Mouse (Mus musculus): ENCODE results near the gene Kcnc1. TPM values are rescaled to one million over a fixed set of nuclear protein-coding genes. Genes with fewer than 3 reads are reported as not detected.
A peak's percentile ranks its signal among the peaks of the same experiment; 100 is the strongest.

Gene Kcnc1
- total and polyA plus RNA-seq, 3 experiments = 0.08 to 0.14 TPM; not detected in 1

DNA sequence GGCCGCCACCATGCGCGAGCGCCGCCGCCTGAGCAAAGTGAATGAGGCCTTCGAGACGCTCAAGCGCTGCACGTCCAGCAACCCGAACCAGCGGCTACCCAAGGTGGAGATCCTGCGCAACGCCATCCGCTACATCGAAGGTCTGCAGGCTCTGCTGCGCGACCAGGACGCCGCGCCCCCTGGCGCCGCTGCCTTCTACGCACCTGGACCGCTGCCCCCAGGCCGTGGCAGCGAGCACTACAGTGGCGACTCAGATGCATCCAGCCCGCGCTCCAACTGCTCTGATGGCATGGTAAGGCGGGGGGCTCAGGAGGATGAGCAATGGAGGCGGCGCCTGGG is 19.3 kb upstream of the Kcnc1 start:
- in situ Hi-C loops (cut with MboI; ENCODE audit: low pct_ligation_motif_present, low pct_unique_long_range_greater_than_20kb, low sequenced_read_pairs) = no loop called here

DNA sequence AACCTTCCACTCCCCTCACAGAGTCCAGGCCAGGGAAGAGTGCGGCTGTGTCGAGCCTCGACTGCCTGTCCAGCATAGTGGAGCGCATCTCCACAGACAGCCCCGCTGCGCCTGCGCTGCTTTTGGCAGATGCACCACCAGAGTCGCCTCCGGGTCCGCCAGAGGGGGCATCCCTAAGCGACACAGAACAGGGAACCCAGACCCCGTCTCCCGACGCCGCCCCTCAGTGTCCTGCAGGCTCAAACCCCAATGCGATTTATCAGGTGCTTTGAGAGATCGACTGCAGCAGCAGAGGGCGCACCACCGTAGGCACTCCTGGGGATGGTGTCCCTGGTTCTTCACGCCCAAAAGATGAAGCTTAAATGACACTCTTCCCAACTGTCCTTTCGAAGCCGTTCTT is 18.2 kb upstream of the Kcnc1 start:
- dilution Hi-C loops (cut with MboI; ENCODE audit: extremely low pct_ligation_motif_present, extremely low pct_unique_long_range_greater_than_20kb, low sequenced_read_pairs) (no loop called here), in situ Hi-C loops (cut with MboI; ENCODE audit: low pct_ligation_motif_present, low pct_unique_long_range_greater_than_20kb, low sequenced_read_pairs) (no loop called here)
- Histone ChIP-seq H3K36me3 (replicated peaks in 1 of 2; ENCODE audit: control insufficient read depth in 1 of 2, insufficient read depth in 1 of 2, low read length in 1 of 2) (no peaks in the 10 kb centered on the region), H3K9me3 (replicated peaks; ENCODE audit: low read length) (peaks cover 5% of the 10 kb centered on the region), H3K4me1 (ENCODE audit: control insufficient read depth in 1 of 2, insufficient read depth in 2 of 2) (peaks cover 8 to 22% of the 10 kb centered on the region in 2 experiments), H3K4me2 (ENCODE audit: insufficient read depth, low read depth, poor library complexity, severe bottlenecking) (peak overlapping the region; percentile 3; the same call in 1 of the 2 replicates), H3K27ac (ENCODE audit: insufficient read depth, low read depth) (no peak overlapping the region), H3K4me3 (replicated peaks in 1 of 3; ENCODE audit: low read depth in 2 of 3, low read length in 2 of 3, poor library complexity in 1 of 3) (no peak overlapping the region), H3K79me2 (replicated peaks; ENCODE audit: control insufficient read depth, extremely low read depth, insufficient read depth, poor library complexity, severe bottlenecking) (no peaks in the 10 kb centered on the region), H3K27me3 (replicated peaks) (peaks cover 58% of the 10 kb centered on the region), H3K9ac (ENCODE audit: insufficient read depth, low read depth) (no peak overlapping the region)
- TF ChIP-seq CTCF (conservative IDR thresholded peaks at IDR 0.05 in 1 of 2, IDR thresholded peaks at IDR 0.05 in 1 of 2; ENCODE audit: low read depth in 2 of 2, low read length in 2 of 2) (peak in 1 of 2 experiments; percentile 64; a peak in 2 of 4 replicates), KAT2A (IDR thresholded peaks at IDR 0.05; ENCODE audit: insufficient replicate concordance, low read length) (no peak), ZC3H11A (IDR thresholded peaks at IDR 0.05; ENCODE audit: low read depth, low read length) (no peak), IRF4 (IDR thresholded peaks at IDR 0.05; ENCODE audit: low read depth, low read length) (no peak), ETS1 (conservative IDR thresholded peaks at IDR 0.05; ENCODE audit: low read depth, low read length) (no peak), TCF12 (IDR thresholded peaks at IDR 0.05; ENCODE audit: low read depth, low read length) (no peak), PAX5 (IDR thresholded peaks at IDR 0.05; ENCODE audit: low read length) (no peak), UBTF (IDR thresholded peaks at IDR 0.05; ENCODE audit: low read depth, low read length) (no peak), CHD1 (IDR thresholded peaks at IDR 0.05; ENCODE audit: low read depth, low read length) (no peak), RAD21 (IDR thresholded peaks at IDR 0.05; ENCODE audit: low read depth, low read length) (peak; percentile 23), SMC3 (IDR thresholded peaks at IDR 0.05; ENCODE audit: low read depth, low read length) (peak; percentile 44), USF1 (IDR thresholded peaks at IDR 0.05; ENCODE audit: low read depth, low read length) (no peak), USF2 (conservative IDR thresholded peaks at IDR 0.05; ENCODE audit: low read depth, low read length) (no peak), NELFE (IDR thresholded peaks at IDR 0.05; ENCODE audit: low read depth, low read length) (no peak), MXI1 (IDR thresholded peaks at IDR 0.05; ENCODE audit: low read depth, low read length) (no peak), NRF1 (IDR thresholded peaks at IDR 0.05; ENCODE audit: low read depth, low read length) (no peak), CHD2 (IDR thresholded peaks at IDR 0.05; ENCODE audit: low read length) (no peak), MAX (IDR thresholded peaks at IDR 0.05; ENCODE audit: low read length) (no peak)
- peak; percentile 12 for DNase-seq (ENCODE audit: extremely low read depth)

More for the DNA sequence above, 19.3 kb upstream of the Kcnc1 start:
- Histone ChIP-seq H3K27ac (ENCODE audit: insufficient read depth, low read depth) (no peak overlapping the region), H3K27me3 (replicated peaks) (peaks cover 69% of the 10 kb centered on the region), H3K79me2 (replicated peaks; ENCODE audit: control insufficient read depth, extremely low read depth, insufficient read depth, poor library complexity, severe bottlenecking) (no peaks in the 10 kb centered on the region), H3K4me3 (replicated peaks in 1 of 3; ENCODE audit: low read depth in 2 of 3, low read length in 2 of 3, poor library complexity in 1 of 3) (no peak overlapping the region), H3K4me1 (ENCODE audit: control insufficient read depth in 1 of 2, insufficient read depth in 2 of 2) (peaks cover 8 to 22% of the 10 kb centered on the region in 2 experiments), H3K4me2 (ENCODE audit: insufficient read depth, low read depth, poor library complexity, severe bottlenecking) (no peak overlapping the region), H3K9ac (ENCODE audit: insufficient read depth, low read depth) (no peak overlapping the region), H3K36me3 (replicated peaks in 1 of 2; ENCODE audit: control insufficient read depth in 1 of 2, insufficient read depth in 1 of 2, low read length in 1 of 2) (no peaks in the 10 kb centered on the region), H3K9me3 (replicated peaks; ENCODE audit: low read length) (peaks cover 5% of the 10 kb centered on the region)
- dilution Hi-C loops (cut with MboI; ENCODE audit: extremely low pct_ligation_motif_present, extremely low pct_unique_long_range_greater_than_20kb, low sequenced_read_pairs) = no loop called here
- DNase-seq (ENCODE audit: extremely low read depth) = no peak
- no peak for TF ChIP-seq EP300 (IDR thresholded peaks at IDR 0.05; ENCODE audit: low read length)
- TF ChIP-seq PAX5 (IDR thresholded peaks at IDR 0.05; ENCODE audit: low read length) = no peak
- no peak for TF ChIP-seq JUN (IDR thresholded peaks at IDR 0.05; ENCODE audit: insufficient read depth, low read depth, low read length)
- no peak for TF ChIP-seq IRF4 (IDR thresholded peaks at IDR 0.05; ENCODE audit: low read depth, low read length)
- no peak for TF ChIP-seq USF1 (IDR thresholded peaks at IDR 0.05; ENCODE audit: low read depth, low read length)
- no peak for TF ChIP-seq BHLHE40 (IDR thresholded peaks at IDR 0.05; ENCODE audit: low read depth, low read length)
- no peak for TF ChIP-seq HCFC1 (IDR thresholded peaks at IDR 0.05; ENCODE audit: low read depth, low read length)
- no peak for TF ChIP-seq USF2 (conservative IDR thresholded peaks at IDR 0.05; ENCODE audit: low read depth, low read length)
- TF ChIP-seq KAT2A (IDR thresholded peaks at IDR 0.05; ENCODE audit: insufficient replicate concordance, low read length) = no peak

Measured in CH12.LX (cell line).